Mouse (Mus musculus) hindbrain, embryonic 14.5 days (tissue): ENCODE measurements at regions not wholly inside any gene's neighbourhood (a gene's known extent, or its start where the extent isn't known, plus 50 kb on each side); places are given as distances from the start of the nearest gene placed in this dataset.
A peak's percentile ranks its signal among the peaks of the same experiment; 100 is the strongest.

Experiments
- ATAC-seq: fragments of 200-750 bp; cut with Nextera tagmentation; 2 replicates; pipeline ENCODE4 v1.8.0; 2017; ENCODE audit warnings: moderate number of reproducible peaks, mild to moderate bottlenecking, moderate TSS enrichment, moderate library complexity; ENCODE audit not compliant: low FRiP score
- DNase-seq: peaks from one replicate; pipeline ENCODE4 v3.0.0-alpha.2; 2015; ENCODE audit warnings: low spot score
- H3K27ac ChIP-seq: fragments of 300-500 bp; sonication (generic); 2 replicates; pipeline ENCODE4 v1.5.1; 2014; ENCODE audit warnings: mild to moderate bottlenecking, moderate library complexity
- H3K27me3 ChIP-seq: fragments of 300-500 bp; sonication (generic); 2 replicates; pipeline ENCODE4 v1.6.1; 2014; ENCODE audit warnings: mild to moderate bottlenecking, low read length, mixed read lengths; ENCODE audit not compliant: control insufficient read depth, insufficient read depth
- H3K36me3 ChIP-seq: fragments of 300-500 bp; sonication (generic); replicated peaks from 2 replicates; pipeline ENCODE4 v1.6.1; 2014; ENCODE audit not compliant: control insufficient read depth, insufficient read depth
- H3K4me1 ChIP-seq: fragments of 300-500 bp; sonication (generic); replicated peaks from 2 replicates; pipeline ENCODE4 v1.6.1; 2014; ENCODE audit warnings: antibody characterized with exemption, low read length, mixed read lengths; ENCODE audit not compliant: control insufficient read depth, insufficient read depth
- H3K4me2 ChIP-seq: fragments of 300-500 bp; sonication (generic); replicated peaks from 2 replicates; pipeline ENCODE4 v1.6.1; 2014; ENCODE audit warnings: mild to moderate bottlenecking, moderate library complexity
- H3K4me3 ChIP-seq: fragments of 300-500 bp; sonication (generic); replicated peaks from 2 replicates; pipeline ENCODE4 v1.5.1; 2014; ENCODE audit warnings: mild to moderate bottlenecking, low read length
- H3K9ac ChIP-seq: fragments of 300-500 bp; sonication (generic); 2 replicates; pipeline ENCODE4 v1.6.1; 2014
- H3K9me3 ChIP-seq: fragments of 300-500 bp; sonication (generic); 2 replicates; pipeline ENCODE4 v1.6.1; 2016; ENCODE audit warnings: low read length; ENCODE audit not compliant: control insufficient read depth
- WGBS: fragments of 180-500 bp; shearing (Covaris S2); extraction: QIAGEN DNeasy Blood & Tissue Kit; methylation state at CpG from one replicate; pipeline ENCODE4 v1.1.7; 2014; 5-methylcytosine and 5-hydroxymethylcytosine counted together

GRCm38 (mm10) chr16:87263571-87263970 is 90.4 kb upstream of the N6amt1 start:
- Histone ChIP-seq H3K4me3 (no peak overlapping the region), H3K36me3 (no peaks in the 10 kb centered on the region), H3K4me2 (no peak overlapping the region), H3K9me3 (no peaks in the 10 kb centered on the region), H3K9ac (no peak overlapping the region), H3K27ac (no peak overlapping the region), H3K4me1 (no peaks in the 10 kb centered on the region), H3K27me3 (no peaks in the 10 kb centered on the region)
- WGBS: 46% methylated on average over 4 of the region's 4 CpGs
- ATAC-seq (peak; percentile 69; the same call in 1 of the 2 replicates), DNase-seq (peak; percentile 58)

GRCm38 (mm10) chr16:87263041-87263440 is 90.9 kb upstream of the N6amt1 start:
- no peak for ATAC-seq
- H3K27ac ChIP-seq: no peak overlapping the region
- no peak overlapping the region for H3K9ac ChIP-seq
- H3K4me3 ChIP-seq: no peak overlapping the region
- H3K4me2 ChIP-seq: no peak overlapping the region
- no peaks in the 10 kb centered on the region for H3K36me3 ChIP-seq
- WGBS: 83% methylated on average over 8 of the region's 8 CpGs
- no peak for DNase-seq
- H3K4me1 ChIP-seq: no peaks in the 10 kb centered on the region
- H3K9me3 ChIP-seq: no peaks in the 10 kb centered on the region
- H3K27me3 ChIP-seq: no peaks in the 10 kb centered on the region

GRCm38 (mm10) chr16:87262497-87262896 is 91.5 kb upstream of the N6amt1 start:
- Histone ChIP-seq H3K27ac (no peak overlapping the region), H3K9me3 (no peaks in the 10 kb centered on the region), H3K4me2 (no peak overlapping the region), H3K9ac (no peak overlapping the region), H3K27me3 (no peaks in the 10 kb centered on the region), H3K4me3 (no peak overlapping the region), H3K4me1 (no peaks in the 10 kb centered on the region), H3K36me3 (no peaks in the 10 kb centered on the region)
- ATAC-seq (no peak), DNase-seq (no peak)
- WGBS: 66% methylated on average over 3 of the region's 3 CpGs

DNA sequence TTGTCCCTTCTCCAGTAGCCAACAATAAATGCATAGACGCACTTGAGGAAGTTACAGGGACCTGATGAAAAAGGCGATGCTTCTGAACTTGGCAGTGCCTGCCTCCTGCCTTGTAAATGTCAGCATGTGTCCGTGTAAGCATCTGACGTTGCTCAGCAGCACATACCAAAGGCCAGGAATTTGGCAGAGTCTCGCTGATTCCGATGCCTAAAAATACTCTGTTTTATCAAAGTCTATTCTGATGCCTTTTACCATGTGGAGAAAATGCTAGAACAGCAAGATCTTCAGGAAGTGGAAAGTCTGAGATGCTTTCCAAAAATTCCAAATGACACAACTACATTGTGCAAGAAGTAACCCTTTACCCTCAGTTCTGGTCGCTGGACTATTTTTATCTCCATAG is 92.5 kb upstream of the N6amt1 start:
- Histone ChIP-seq H3K9me3 (no peaks in the 10 kb centered on the region), H3K27ac (no peak overlapping the region), H3K4me2 (no peak overlapping the region), H3K36me3 (no peaks in the 10 kb centered on the region), H3K4me3 (no peak overlapping the region), H3K9ac (no peak overlapping the region), H3K27me3 (no peaks in the 10 kb centered on the region), H3K4me1 (no peaks in the 10 kb centered on the region)
- DNase-seq (peak; percentile 58), ATAC-seq (peak; percentile 79; the same call in 1 of the 2 replicates)
- 50% methylated on average over 7 of the region's 7 CpGs for WGBS

DNA sequence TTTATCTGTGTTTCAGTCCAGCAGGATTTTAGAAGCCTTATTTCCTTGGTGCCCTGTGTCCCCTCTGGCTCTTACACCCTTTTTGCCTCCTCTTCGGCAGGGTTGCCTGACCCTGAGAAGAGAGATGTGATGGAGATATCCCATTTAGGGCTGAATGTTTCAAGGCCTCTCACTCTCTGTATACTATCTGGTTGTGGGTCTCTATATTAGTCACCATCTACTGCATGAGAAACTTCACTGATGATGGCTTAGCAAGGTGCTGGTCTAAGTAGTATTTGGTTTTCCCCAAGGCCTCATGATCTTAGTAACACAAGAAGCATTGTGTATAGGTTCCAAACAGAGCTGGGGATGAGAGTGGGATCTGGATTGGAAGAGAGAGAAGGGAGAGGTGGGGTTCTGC is 99.2 kb upstream of the N6amt1 start:
- Histone ChIP-seq H3K27ac (no peak overlapping the region), H3K9ac (no peak overlapping the region), H3K9me3 (no peaks in the 10 kb centered on the region), H3K36me3 (no peaks in the 10 kb centered on the region), H3K4me3 (no peak overlapping the region), H3K27me3 (no peaks in the 10 kb centered on the region), H3K4me1 (no peaks in the 10 kb centered on the region), H3K4me2 (no peak overlapping the region)
- 100% methylated on average over 1 of the region's 1 CpGs for WGBS
- DNase-seq (no peak), ATAC-seq (no peak)

GRCm38 (mm10) chr16:87250531-87250930 is 103.5 kb upstream of the N6amt1 start:
- Histone ChIP-seq H3K27me3 (no peaks in the 10 kb centered on the region), H3K36me3 (no peaks in the 10 kb centered on the region), H3K9ac (no peak overlapping the region), H3K4me2 (no peak overlapping the region), H3K4me3 (no peak overlapping the region), H3K4me1 (no peaks in the 10 kb centered on the region), H3K9me3 (no peaks in the 10 kb centered on the region), H3K27ac (no peak overlapping the region)
- DNase-seq: no peak
- WGBS: 85% methylated on average over 10 of the region's 10 CpGs
- no peak for ATAC-seq

DNA sequence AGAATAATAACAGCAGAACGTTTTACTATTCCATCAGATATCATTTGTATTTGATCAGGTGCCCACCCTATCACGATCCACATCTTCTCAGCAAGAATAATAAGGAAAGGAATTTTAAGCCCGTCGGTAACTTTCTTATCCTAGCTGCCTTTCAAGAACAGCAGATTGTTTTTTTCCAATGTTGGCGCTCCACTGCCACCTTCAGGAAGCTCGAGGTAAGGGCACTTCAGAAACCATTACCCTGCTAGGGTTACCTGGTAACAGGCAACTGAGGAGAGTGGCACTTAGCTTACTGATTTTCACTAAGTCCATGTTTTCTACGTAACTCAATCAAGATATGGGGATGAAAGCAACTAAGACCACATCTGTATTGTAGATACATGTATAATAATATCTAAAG is 104.1 kb upstream of the N6amt1 start:
- ATAC-seq (no peak), DNase-seq (peak; percentile 64)
- Histone ChIP-seq H3K9ac (no peak overlapping the region), H3K4me2 (no peak overlapping the region), H3K4me1 (no peaks in the 10 kb centered on the region), H3K36me3 (no peaks in the 10 kb centered on the region), H3K27ac (no peak overlapping the region), H3K9me3 (no peaks in the 10 kb centered on the region), H3K27me3 (no peaks in the 10 kb centered on the region), H3K4me3 (no peak overlapping the region)
- 35% methylated on average over 7 of the region's 7 CpGs for WGBS

DNA sequence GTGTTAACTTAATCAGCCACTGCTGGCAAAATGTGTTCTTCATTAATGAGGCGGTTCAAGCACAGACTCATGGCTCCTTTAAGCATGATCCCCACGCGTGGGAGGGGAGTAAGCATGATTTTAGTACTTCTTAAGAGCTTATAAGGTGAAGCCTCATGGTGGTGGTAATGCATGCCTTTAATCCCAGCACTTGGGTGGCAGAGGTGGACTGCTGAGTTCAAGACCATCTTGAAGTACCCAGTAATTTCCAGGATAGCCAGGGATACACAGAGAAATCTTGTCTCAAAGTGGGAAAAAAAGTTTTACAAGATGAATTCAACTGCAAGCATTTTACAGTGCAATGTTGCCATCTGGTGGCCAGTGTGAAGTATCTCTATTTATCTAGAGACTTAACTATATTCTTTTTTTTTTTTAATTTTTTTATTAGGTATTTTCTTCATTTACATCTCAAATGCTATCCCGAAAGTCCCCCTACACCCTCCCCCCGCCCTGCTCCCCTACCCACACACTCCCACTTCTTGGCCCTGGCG is 105.4 kb upstream of the N6amt1 start:
- no peak overlapping the region for H3K4me3 ChIP-seq
- H3K27me3 ChIP-seq: no peaks in the 10 kb centered on the region
- no peak overlapping the region for H3K4me2 ChIP-seq
- DNase-seq (peak; percentile 89), ATAC-seq (no peak)
- H3K9ac ChIP-seq: no peak overlapping the region
- WGBS: 54% methylated on average over 6 of the region's 6 CpGs
- H3K9me3 ChIP-seq: no peaks in the 10 kb centered on the region
- H3K4me1 ChIP-seq: no peaks in the 10 kb centered on the region
- H3K27ac ChIP-seq: no peak overlapping the region
- H3K36me3 ChIP-seq: no peaks in the 10 kb centered on the region

- WGBS: 63% methylated on average over 26 of the region's 26 CpGs
- H3K4me3 ChIP-seq: no peak overlapping the region
- H3K27ac ChIP-seq: no peak overlapping the region
- H3K9ac ChIP-seq: no peak overlapping the region
- no peaks in the 10 kb centered on the region for H3K27me3 ChIP-seq
- DNase-seq (peak; percentile 60), ATAC-seq (peak; percentile 72; the same call in 1 of the 2 replicates)
- no peaks in the 10 kb centered on the region for H3K36me3 ChIP-seq
- no peaks in the 10 kb centered on the region for H3K4me1 ChIP-seq
- no peaks in the 10 kb centered on the region for H3K9me3 ChIP-seq
- H3K4me2 ChIP-seq: peak overlapping the region; percentile 17; the same call in 1 of the 2 replicates
Observed at GRCm38 (mm10) chr16:87245933-87246791, 107.8 kb upstream of the N6amt1 start.
